21 mouse cellular contexts compared by ENCODE assay signal in genomic region chr16:85445801-85446200, GRCm38 (mm10).
DNase-seq lines count a peak whose midpoint lies in the region; ATAC-seq lines count a peak whose summit lies in the region.
"Had no signal": no experiment of that assay in that cellular context is flagged by ENCODE, and none has a peak within 500 bp of the region (broad histone marks: within the 10 kb centered on the region; RNA-seq: fewer than 3 reads in every experiment).

No protein-coding gene starts in this region.

- 55% methylated on average over 3 of the region's 3 CpGs for WGBS in intestine, embryonic 14.5 days
- 56% methylated on average over 3 of the region's 3 CpGs for WGBS in intestine, embryonic 16.5 days

- peak overlapping the region; percentile 2; the same call in 1 of the 2 replicates for H3K27ac ChIP-seq in intestine, embryonic 14.5 days (ENCODE audit: low read depth)
- H3K27ac ChIP-seq in intestine, embryonic 16.5 days (ENCODE audit: low read length): no peak overlapping the region
- H3K27ac ChIP-seq: embryonic facial prominence, embryonic 13.5 days; hindbrain, embryonic 15.5 days; limb, embryonic 12.5 days; liver, embryonic 14.5 days; neural tube, embryonic 13.5 days had no signal

- DNase-seq in cerebellum, postnatal 4 days (ENCODE audit: low spot score in 2 of 2): no peak
- DNase-seq in intestine, embryonic 14.5 days (ENCODE audit: low spot score): no peak
- DNase-seq in cerebellum, adult 8-10 months: peak; percentile 21
- DNase-seq in fibroblast of lung, adult 2 months (ENCODE audit: low read depth): peak; percentile 83
- no peak for DNase-seq in embryo, embryonic 11 days
- DNase-seq: gastrocnemius, postnatal 14 days; kidney, adult 11 months; kidney, postnatal 10 days; right cerebral cortex, postnatal 25 days; thymus, postnatal 14 days had no signal

- H3K9me3 ChIP-seq in intestine, embryonic 14.5 days (ENCODE audit: control insufficient read depth, low read length): no peaks in the 10 kb centered on the region
- H3K9me3 ChIP-seq in intestine, embryonic 16.5 days (ENCODE audit: control insufficient read depth, low read length): no peaks in the 10 kb centered on the region
- H3K9me3 ChIP-seq: embryonic facial prominence, embryonic 13.5 days; hindbrain, embryonic 15.5 days; limb, embryonic 12.5 days; neural tube, embryonic 13.5 days had no signal

- no peak overlapping the region for H3K4me2 ChIP-seq in intestine, embryonic 14.5 days (ENCODE audit: low read length)
- no peak overlapping the region for H3K4me2 ChIP-seq in intestine, embryonic 16.5 days (ENCODE audit: low read depth, low read length)
- H3K4me2 ChIP-seq: embryonic facial prominence, embryonic 13.5 days; hindbrain, embryonic 15.5 days; limb, embryonic 12.5 days; neural tube, embryonic 13.5 days had no signal

- no peak overlapping the region for H3K9ac ChIP-seq in intestine, embryonic 14.5 days (ENCODE audit: low read length)
- no peak overlapping the region for H3K9ac ChIP-seq in intestine, embryonic 16.5 days (ENCODE audit: low read depth, low read length)
- H3K9ac ChIP-seq: embryonic facial prominence, embryonic 13.5 days; hindbrain, embryonic 15.5 days; limb, embryonic 12.5 days; liver, embryonic 14.5 days; neural tube, embryonic 13.5 days had no signal

- no peaks in the 10 kb centered on the region for H3K36me3 ChIP-seq in intestine, embryonic 14.5 days (ENCODE audit: control insufficient read depth, insufficient read depth, low read length)
- H3K36me3 ChIP-seq in intestine, embryonic 16.5 days (ENCODE audit: control insufficient read depth, insufficient read depth, low read length): no peaks in the 10 kb centered on the region
- H3K36me3 ChIP-seq: embryonic facial prominence, embryonic 13.5 days; G1E; hindbrain, embryonic 15.5 days; limb, embryonic 12.5 days; neural tube, embryonic 13.5 days had no signal

- no peaks in the 10 kb centered on the region for H3K27me3 ChIP-seq in intestine, embryonic 14.5 days (replicated peaks; ENCODE audit: control insufficient read depth, insufficient read depth, low read length)
- H3K27me3 ChIP-seq in intestine, embryonic 16.5 days (replicated peaks; ENCODE audit: control insufficient read depth, insufficient read depth, low read length): no peaks in the 10 kb centered on the region
- H3K27me3 ChIP-seq: embryonic facial prominence, embryonic 13.5 days; hindbrain, embryonic 15.5 days; limb, embryonic 12.5 days; neural tube, embryonic 13.5 days had no signal

- ATAC-seq in cerebellum, adult (ENCODE audit: insufficient number of reproducible peaks, low FRiP score, low TSS enrichment): peak; percentile 85
- ATAC-seq in intestine, embryonic 14.5 days (replicated peaks; ENCODE audit: low FRiP score, low TSS enrichment, low read depth): no peak
- no peak for ATAC-seq in intestine, embryonic 16.5 days
- no peak for ATAC-seq in granulocyte monocyte progenitor cell, adult 5-6 weeks (replicated peaks; ENCODE audit: poor library complexity, severe bottlenecking)
- ATAC-seq: CD4-positive, CD25-positive, alpha-beta regulatory T cell, adult 4 months; lung, postnatal 0 days had no signal

- no peak overlapping the region for H3K4me3 ChIP-seq in intestine, embryonic 14.5 days (ENCODE audit: low read depth, low read length)
- no peak overlapping the region for H3K4me3 ChIP-seq in intestine, embryonic 16.5 days (ENCODE audit: low read length)
- H3K4me3 ChIP-seq: embryonic facial prominence, embryonic 13.5 days; hindbrain, embryonic 15.5 days; limb, embryonic 12.5 days; neural tube, embryonic 13.5 days had no signal

- no peaks in the 10 kb centered on the region; the same call in 1 of the 2 replicates for H3K4me1 ChIP-seq in intestine, embryonic 14.5 days (replicated peaks; ENCODE audit: control insufficient read depth, insufficient read depth, low read length)
- H3K4me1 ChIP-seq in intestine, embryonic 16.5 days (ENCODE audit: control insufficient read depth, insufficient read depth, low read length): no peaks in the 10 kb centered on the region
- H3K4me1 ChIP-seq: embryonic facial prominence, embryonic 13.5 days; hindbrain, embryonic 15.5 days; limb, embryonic 12.5 days; neural tube, embryonic 13.5 days had no signal

Comparison
In these comparisons a context has a peak if more than half of its experiments do, and no peak if none do; other contexts are left out.
1. DNase-seq: peak in cerebellum, adult 8-10 months (single experiment) and fibroblast of lung, adult 2 months (single experiment); none in cerebellum, postnatal 4 days (0 of 2), intestine, embryonic 14.5 days (single experiment) and embryo, embryonic 11 days (single experiment).